Mouse (Mus musculus) E14TG2a.4 (cell line): Measurements from ENCODE around the gene Pigx.

ENCODE experiments used
- CTCF ChIP-seq: conservative IDR thresholded peaks from 2 replicates; pipeline ENCODE4 v1.5.1; 2014; ENCODE audit warnings: low read length
- NANOG ChIP-seq: IDR thresholded peaks from 2 replicates; pipeline ENCODE4 v1.6.1; 2014; ENCODE audit warnings: borderline replicate concordance, low read length, mixed read lengths
- POU5F1 ChIP-seq: IDR thresholded peaks from 2 replicates; pipeline ENCODE4 v1.6.1; 2014; ENCODE audit warnings: low read length, borderline replicate concordance

DNA sequence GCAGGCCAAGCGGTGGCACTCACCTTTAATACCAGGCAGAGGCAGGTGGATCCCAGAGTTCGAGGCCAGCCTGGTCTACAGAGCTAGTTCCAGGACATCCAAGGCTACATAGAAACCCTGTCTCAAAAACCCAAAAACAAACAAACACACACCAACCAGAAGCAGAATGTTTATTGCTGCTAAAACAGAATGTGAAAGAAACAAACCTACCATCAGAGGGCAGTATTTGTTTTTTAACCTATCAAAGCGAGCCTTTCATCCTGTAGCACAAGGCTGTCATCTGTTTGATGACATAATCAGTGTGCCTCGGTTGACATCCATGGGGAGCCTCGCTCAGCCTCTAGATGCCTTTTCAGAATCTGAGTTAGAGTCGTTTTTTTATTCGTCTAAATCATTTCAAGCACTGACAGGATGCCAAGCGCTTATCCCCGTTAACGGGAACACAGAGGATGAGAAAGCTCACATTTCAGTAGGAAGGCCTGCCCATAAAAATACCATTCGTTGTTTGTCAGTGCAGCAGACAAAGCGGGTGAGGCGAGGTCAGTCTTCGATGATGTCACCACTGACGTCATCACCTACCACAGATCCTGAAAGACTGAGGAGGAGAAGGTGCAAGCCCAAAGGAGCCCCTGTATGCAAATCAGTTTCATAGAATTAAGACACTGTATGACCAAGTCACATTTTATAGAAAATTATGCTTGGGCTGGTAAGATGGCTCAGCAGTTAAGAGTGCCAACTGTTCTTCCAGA lies 11.6 kb upstream of the Pigx start:
- peak; percentile 23 for TF ChIP-seq CTCF
- TF ChIP-seq NANOG, result no peak
- no peak for TF ChIP-seq POU5F1
